Mouse (Mus musculus): ENCODE results near the gene Cbx5. TPM values are rescaled to one million over a fixed set of nuclear protein-coding genes. Genes with fewer than 3 reads are reported as not detected.

Cbx5 gene
- polyA plus RNA-seq, 2 experiments = 32.4 to 54.4 TPM

DNA sequence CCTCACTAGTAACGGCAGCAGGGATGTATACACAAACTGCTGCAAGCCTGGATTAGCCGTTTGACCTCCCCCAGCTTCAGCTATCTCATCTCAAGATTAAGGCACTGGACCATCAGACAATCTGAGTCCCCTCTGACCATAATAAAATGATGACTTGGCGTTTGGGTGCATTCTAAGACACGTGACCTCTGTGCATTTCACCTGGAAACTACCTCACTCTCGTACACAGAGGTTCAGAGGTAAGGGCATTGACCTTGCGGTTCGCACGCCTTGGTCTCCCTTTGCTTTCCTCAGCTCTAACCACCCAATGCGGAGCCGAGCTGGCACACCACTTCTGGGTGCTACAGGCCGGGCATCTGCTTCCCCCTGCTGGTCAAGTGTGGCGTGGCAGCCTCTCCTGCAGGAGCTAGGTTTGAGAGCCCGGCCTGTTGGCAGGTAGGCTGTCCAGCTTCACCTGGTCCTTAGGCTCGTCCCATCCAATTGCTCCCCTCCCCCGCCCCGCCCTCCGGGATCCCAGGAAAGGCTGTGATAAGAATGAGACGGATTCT lies 62.7 kb downstream of the Cbx5 start:
- no peak overlapping the region for H3K4me2 ChIP-seq (ENCODE audit: low read depth)
- TF ChIP-seq CTCF (IDR thresholded peaks at IDR 0.05; ENCODE audit: low read depth) (peak; percentile 99), EP300 (IDR thresholded peaks at IDR 0.05; ENCODE audit: low read depth) (no peak)
- 2% methylated on average over 18 of the region's 18 CpGs for WGBS (ENCODE audit: insufficient replicate concordance)
- peaks cover 78% of the 10 kb centered on the region for H3K27me3 ChIP-seq (ENCODE audit: control insufficient read depth, insufficient read depth, low read length)
- H3K27ac ChIP-seq = no peak overlapping the region
- no peaks in the 10 kb centered on the region for H3K36me3 ChIP-seq (replicated peaks; ENCODE audit: control insufficient read depth, insufficient read depth, low read depth)
- no peaks in the 10 kb centered on the region for H3K9me3 ChIP-seq (ENCODE audit: control insufficient read depth, low read length)
- H3K4me1 ChIP-seq (replicated peaks; ENCODE audit: control insufficient read depth in 2 of 2, insufficient read depth in 2 of 2, low read length in 1 of 2) = no peaks in the 10 kb centered on the region; a peak in 1 of 4 replicates
- no peak overlapping the region for H3K4me3 ChIP-seq (ENCODE audit: insufficient read depth in 1 of 2, low read depth in 2 of 2, low read length in 2 of 2)
- no peak overlapping the region for H3K9ac ChIP-seq (replicated peaks)
- ATAC-seq (ENCODE audit: insufficient read depth) (peak; percentile 55; the same call in 1 of the 2 replicates), DNase-seq (ENCODE audit: low read depth in 3 of 3, low spot score in 3 of 3) (peak; percentile 45 to 50 (median 48))

DNA sequence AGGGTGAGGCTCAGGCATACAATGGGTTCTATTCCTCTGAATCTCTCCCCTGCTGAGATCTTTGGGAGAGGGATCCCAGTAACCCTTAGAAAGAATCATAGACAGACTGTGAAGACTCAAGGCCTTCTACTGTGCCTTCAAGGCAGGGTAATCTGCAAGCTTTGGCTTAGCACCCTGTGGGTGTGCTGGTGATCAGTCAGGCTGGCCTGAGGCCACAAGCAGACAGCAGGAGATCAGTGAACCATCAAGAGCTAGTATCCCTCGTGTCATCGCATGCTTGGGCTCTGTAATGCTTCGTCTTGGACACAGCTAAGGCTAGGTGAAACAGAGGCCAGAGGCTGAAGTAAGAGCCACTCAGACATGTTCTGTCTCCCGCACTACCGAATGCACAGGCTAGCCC lies 66.4 kb downstream of the Cbx5 start:
- H3K36me3 ChIP-seq (replicated peaks; ENCODE audit: control insufficient read depth, insufficient read depth, low read depth) = no peaks in the 10 kb centered on the region
- no peak overlapping the region for H3K27ac ChIP-seq
- ATAC-seq (ENCODE audit: insufficient read depth) (no peak), DNase-seq (ENCODE audit: low read depth in 3 of 3, low spot score in 3 of 3) (no peak)
- no peak overlapping the region for H3K4me2 ChIP-seq (ENCODE audit: low read depth)
- H3K9ac ChIP-seq (replicated peaks) = no peak overlapping the region
- H3K9me3 ChIP-seq (ENCODE audit: control insufficient read depth, low read length) = no peaks in the 10 kb centered on the region
- TF ChIP-seq EP300 (IDR thresholded peaks at IDR 0.05; ENCODE audit: low read depth) = no peak
- TF ChIP-seq CTCF (IDR thresholded peaks at IDR 0.05; ENCODE audit: low read depth) = no peak
- peaks cover 83% of the 10 kb centered on the region for H3K27me3 ChIP-seq (ENCODE audit: control insufficient read depth, insufficient read depth, low read length)
- 70% methylated on average over 5 of the region's 5 CpGs for WGBS (ENCODE audit: insufficient replicate concordance)
- no peaks in the 10 kb centered on the region; a peak in 1 of 4 replicates for H3K4me1 ChIP-seq (replicated peaks; ENCODE audit: control insufficient read depth in 2 of 2, insufficient read depth in 2 of 2, low read length in 1 of 2)
- no peak overlapping the region for H3K4me3 ChIP-seq (ENCODE audit: insufficient read depth in 1 of 2, low read depth in 2 of 2, low read length in 2 of 2)

DNA sequence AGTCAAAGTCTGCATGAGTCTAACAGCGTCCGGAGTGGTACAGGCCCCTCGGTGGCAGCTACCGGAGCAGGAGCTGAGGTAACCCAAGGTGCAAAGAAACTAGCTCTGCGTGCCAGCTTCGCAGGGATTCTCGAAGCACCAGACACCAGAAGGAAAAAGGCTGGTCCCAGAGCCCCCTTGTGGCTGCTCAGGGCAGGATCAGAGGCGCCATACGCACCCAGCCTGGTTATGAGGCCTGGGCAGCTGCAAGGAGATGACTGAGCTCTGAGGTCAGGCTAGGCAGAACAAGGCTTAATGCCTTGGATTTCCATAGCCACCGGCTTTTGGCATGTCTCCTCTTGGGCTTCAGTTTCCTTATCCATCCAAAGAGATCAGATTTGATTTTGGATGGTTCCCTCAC lies 67.1 kb downstream of the Cbx5 start:
- no peak overlapping the region for H3K4me3 ChIP-seq (ENCODE audit: insufficient read depth in 1 of 2, low read depth in 2 of 2, low read length in 2 of 2)
- no peak for ATAC-seq (ENCODE audit: insufficient read depth)
- no peak overlapping the region for H3K4me2 ChIP-seq (ENCODE audit: low read depth)
- TF ChIP-seq CTCF (IDR thresholded peaks at IDR 0.05; ENCODE audit: low read depth) (peak; percentile 79), EP300 (IDR thresholded peaks at IDR 0.05; ENCODE audit: low read depth) (no peak)
- H3K36me3 ChIP-seq (replicated peaks; ENCODE audit: control insufficient read depth, insufficient read depth, low read depth) = no peaks in the 10 kb centered on the region
- 14% methylated on average over 10 of the region's 10 CpGs for WGBS (ENCODE audit: insufficient replicate concordance)
- H3K4me1 ChIP-seq (replicated peaks; ENCODE audit: control insufficient read depth in 2 of 2, insufficient read depth in 2 of 2, low read length in 1 of 2) = no peaks in the 10 kb centered on the region
- H3K9ac ChIP-seq (replicated peaks) = no peak overlapping the region
- DNase-seq (ENCODE audit: low read depth in 3 of 3, low spot score in 3 of 3) = no peak
- no peak overlapping the region for H3K27ac ChIP-seq
- no peaks in the 10 kb centered on the region for H3K9me3 ChIP-seq (ENCODE audit: control insufficient read depth, low read length)
- H3K27me3 ChIP-seq (ENCODE audit: control insufficient read depth, insufficient read depth, low read length) = peaks cover 86% of the 10 kb centered on the region

DNA sequence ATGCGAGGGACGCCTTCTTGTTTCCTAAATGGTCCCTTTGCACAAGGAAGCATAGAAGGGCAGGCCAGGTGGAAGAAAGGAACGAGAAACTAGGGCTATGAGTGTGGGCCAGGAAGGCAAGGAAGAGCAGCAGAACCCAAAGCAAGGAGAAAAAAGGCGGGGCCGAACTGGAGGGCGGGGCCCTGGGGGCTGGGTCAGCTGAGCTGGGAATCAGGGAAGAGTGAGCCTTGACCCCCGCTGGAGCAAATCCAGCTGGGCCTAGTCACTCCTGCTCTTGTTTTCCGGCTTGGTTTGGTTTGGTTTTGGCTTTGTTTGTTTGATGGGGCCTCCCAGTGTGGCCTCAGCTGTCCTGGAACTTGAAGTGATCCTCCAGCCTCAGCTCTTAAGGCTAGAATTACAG lies 68.3 kb downstream of the Cbx5 start:
- no peaks in the 10 kb centered on the region for H3K4me1 ChIP-seq (replicated peaks; ENCODE audit: control insufficient read depth in 2 of 2, insufficient read depth in 2 of 2, low read length in 1 of 2)
- H3K4me2 ChIP-seq (ENCODE audit: low read depth) = no peak overlapping the region
- no peak overlapping the region for H3K9ac ChIP-seq (replicated peaks)
- no peaks in the 10 kb centered on the region for H3K36me3 ChIP-seq (replicated peaks; ENCODE audit: control insufficient read depth, insufficient read depth, low read depth)
- no peak overlapping the region for H3K4me3 ChIP-seq (ENCODE audit: insufficient read depth in 1 of 2, low read depth in 2 of 2, low read length in 2 of 2)
- ATAC-seq (ENCODE audit: insufficient read depth) (no peak), DNase-seq (ENCODE audit: low read depth in 3 of 3, low spot score in 3 of 3) (no peak)
- H3K27me3 ChIP-seq (ENCODE audit: control insufficient read depth, insufficient read depth, low read length) = peaks cover 89% of the 10 kb centered on the region
- no peak overlapping the region for H3K27ac ChIP-seq
- TF ChIP-seq EP300 (IDR thresholded peaks at IDR 0.05; ENCODE audit: low read depth) (no peak), CTCF (IDR thresholded peaks at IDR 0.05; ENCODE audit: low read depth) (no peak)
- WGBS (ENCODE audit: insufficient replicate concordance) = 21% methylated on average over 8 of the region's 8 CpGs
- H3K9me3 ChIP-seq (ENCODE audit: control insufficient read depth, low read length) = no peaks in the 10 kb centered on the region

DNA sequence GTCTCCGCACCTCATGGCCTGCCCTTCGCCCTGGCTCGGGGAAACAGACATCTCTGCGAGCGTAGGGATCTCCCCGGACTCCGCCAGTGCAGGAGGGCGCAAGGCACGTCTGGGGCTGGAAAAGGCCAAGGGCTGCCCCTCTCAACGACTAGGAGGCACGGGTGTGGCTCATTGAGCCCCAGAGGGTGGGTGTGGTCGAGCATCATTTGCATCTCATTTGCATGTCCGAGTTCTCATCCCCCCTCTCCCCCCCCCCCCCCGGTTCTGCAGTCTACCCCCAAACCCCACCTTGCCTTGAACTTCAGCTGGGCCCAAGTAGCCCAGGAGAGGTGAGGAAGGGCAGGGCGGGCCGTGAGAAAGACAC lies 69.3 kb downstream of the Cbx5 start:
- 8% methylated on average over 15 of the region's 16 CpGs for WGBS (ENCODE audit: insufficient replicate concordance)
- DNase-seq (ENCODE audit: low read depth in 3 of 3, low spot score in 3 of 3) = no peak
- H3K27ac ChIP-seq = no peak overlapping the region
- no peak overlapping the region for H3K9ac ChIP-seq (replicated peaks)
- H3K4me3 ChIP-seq (ENCODE audit: insufficient read depth in 1 of 2, low read depth in 2 of 2, low read length in 2 of 2) = no peak overlapping the region
- no peak for TF ChIP-seq EP300 (IDR thresholded peaks at IDR 0.05; ENCODE audit: low read depth)
- TF ChIP-seq CTCF (IDR thresholded peaks at IDR 0.05; ENCODE audit: low read depth) = no peak
- no peak for ATAC-seq (ENCODE audit: insufficient read depth)
- H3K27me3 ChIP-seq (ENCODE audit: control insufficient read depth, insufficient read depth, low read length) = peaks cover 84% of the 10 kb centered on the region
- H3K9me3 ChIP-seq (ENCODE audit: control insufficient read depth, low read length) = no peaks in the 10 kb centered on the region
- H3K36me3 ChIP-seq (replicated peaks; ENCODE audit: control insufficient read depth, insufficient read depth, low read depth) = no peaks in the 10 kb centered on the region
- H3K4me2 ChIP-seq (ENCODE audit: low read depth) = no peak overlapping the region
- H3K4me1 ChIP-seq (replicated peaks; ENCODE audit: control insufficient read depth in 2 of 2, insufficient read depth in 2 of 2, low read length in 1 of 2) = peaks cover 0 to under 1% of the 10 kb centered on the region in 2 experiments; a peak in 2 of 4 replicates
